Mouse (Mus musculus): ENCODE measurements around the gene Gm10645. TPM values are rescaled to one million over a fixed set of nuclear protein-coding genes. Genes with fewer than 3 reads are reported as not detected.

The Gm10645 gene
- polyA plus RNA-seq (2014; fragmentation: Illumina TruSeq; extraction: RNeasy Lipid Tissue Mini Kit (QIAGEN cat#74804); ENCODE audit: low read depth, low replicate concordance): not detected

DNA sequence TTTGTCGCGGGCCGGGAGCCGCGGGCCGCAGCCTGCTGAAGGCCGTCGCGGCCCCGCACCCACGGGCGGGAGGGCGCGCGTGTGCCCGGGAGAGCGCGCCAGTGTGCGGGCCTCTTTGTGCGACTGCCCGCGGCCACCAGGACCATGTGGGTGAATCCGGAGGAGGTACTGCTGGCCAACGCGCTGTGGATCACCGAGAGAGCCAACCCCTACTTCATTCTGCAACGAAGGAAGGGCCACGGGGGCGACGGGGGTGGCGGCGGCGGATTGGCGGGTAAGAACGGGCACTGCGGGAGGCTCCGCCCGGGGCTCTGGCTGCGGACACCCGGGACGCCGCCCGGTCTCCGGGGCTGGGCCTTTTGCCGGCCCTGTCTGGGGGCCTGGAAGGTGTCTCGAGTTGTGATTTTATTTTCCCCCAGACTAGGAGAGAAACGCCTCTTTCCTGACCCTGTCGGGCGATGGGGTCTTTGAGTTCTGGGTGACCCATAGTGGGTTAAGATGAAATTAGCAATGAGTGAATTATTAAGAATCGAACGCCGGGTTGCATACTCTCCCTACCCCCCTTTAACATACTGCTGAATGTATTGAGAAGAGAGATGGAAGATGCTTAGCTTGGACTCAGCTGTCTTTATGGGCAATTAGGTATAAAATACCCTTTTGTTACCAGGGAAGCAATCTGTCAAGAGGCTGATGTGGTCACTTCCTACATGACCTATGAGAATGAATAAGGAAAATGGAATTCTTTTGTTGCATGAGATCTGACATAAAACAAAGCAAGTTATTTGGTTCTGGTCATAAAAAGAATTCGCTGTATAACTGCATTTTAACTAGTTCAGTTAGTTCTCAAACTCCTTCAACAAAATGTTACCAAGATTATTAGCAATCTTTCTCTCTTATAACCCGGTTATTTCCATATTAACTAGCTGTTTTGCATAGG is at the start of gene Gm10645:
Gm10645 (minus strand) TSS at position 240 of the 937 bp plus-strand sequence.

DNA sequence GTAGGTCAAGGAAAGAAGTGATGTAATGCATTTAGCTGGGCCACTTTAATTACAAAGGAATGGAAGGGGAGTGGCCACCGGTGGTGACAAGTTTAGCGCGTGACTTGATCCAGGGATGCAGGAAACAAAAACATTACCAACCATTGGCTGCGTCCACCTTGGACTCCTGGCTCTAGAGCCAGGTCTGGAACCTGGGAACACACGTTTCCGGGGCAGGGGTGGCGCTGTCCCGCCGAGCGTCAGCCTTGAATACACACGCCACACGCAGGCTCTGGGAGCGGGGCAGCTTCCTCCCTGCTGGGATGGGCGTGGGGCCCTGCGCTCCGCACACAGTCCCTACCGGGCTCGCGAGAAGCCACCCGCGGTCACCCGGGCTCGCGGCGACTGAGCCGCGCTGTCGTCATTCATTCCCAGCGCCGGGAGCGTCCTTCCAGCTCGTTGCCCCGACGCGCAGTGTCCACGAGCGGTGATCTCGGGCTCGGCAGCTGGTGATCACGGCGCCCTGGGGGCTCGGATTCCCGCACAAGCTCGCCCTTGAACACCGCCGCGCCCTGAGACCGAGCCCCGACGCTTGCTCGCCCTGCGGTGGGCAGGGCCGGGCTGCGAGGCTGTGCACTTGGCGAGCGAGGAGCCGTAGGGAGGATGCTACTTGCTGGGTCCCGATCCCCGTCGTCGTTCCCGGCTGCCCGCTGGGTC is 587 bp downstream of the Gm10645 start, which contains the start of gene Tbc1d9:
Tbc1d9 (plus strand) TSS at position 118 of the 696 bp plus-strand sequence.

Other genes with a start within 250 kb of the Gm10645 start
- gene Tbc1d9, start 818 bp downstream of the Gm10645 start, polyA plus RNA-seq (2014; fragmentation: Illumina TruSeq; extraction: RNeasy Lipid Tissue Mini Kit (QIAGEN cat#74804); ENCODE audit: low read depth, low replicate concordance): 7.9 TPM
- not detected for gene Ucp1, start 124.2 kb upstream of the Gm10645 start, polyA plus RNA-seq (2014; fragmentation: Illumina TruSeq; extraction: RNeasy Lipid Tissue Mini Kit (QIAGEN cat#74804); ENCODE audit: low read depth, low replicate concordance)
- gene Elmod2, start 166.3 kb upstream of the Gm10645 start, polyA plus RNA-seq (2014; fragmentation: Illumina TruSeq; extraction: RNeasy Lipid Tissue Mini Kit (QIAGEN cat#74804); ENCODE audit: low read depth, low replicate concordance): 61.4 TPM
- gene Mgat4d, start 182.3 kb upstream of the Gm10645 start, polyA plus RNA-seq (2014; fragmentation: Illumina TruSeq; extraction: RNeasy Lipid Tissue Mini Kit (QIAGEN cat#74804); ENCODE audit: low read depth, low replicate concordance): not detected
- gene Clgn, start 223.7 kb upstream of the Gm10645 start, polyA plus RNA-seq (2014; fragmentation: Illumina TruSeq; extraction: RNeasy Lipid Tissue Mini Kit (QIAGEN cat#74804); ENCODE audit: low read depth, low replicate concordance): 0.76 TPM